Mouse (Mus musculus) forebrain, postnatal 0 days (tissue): Measurements from ENCODE around the gene Vps35l. TPM values are rescaled to one million over a fixed set of nuclear protein-coding genes. Genes with fewer than 3 reads are reported as not detected.
A peak's percentile ranks its signal among the peaks of the same experiment; 100 is the strongest.

Experiments used
- ATAC-seq: fragments of 200-750 bp; cut with Nextera tagmentation; 2 replicates; pipeline ENCODE4 v1.8.0; 2017; ENCODE audit warnings: mild to moderate bottlenecking, moderate library complexity
- DNase-seq: peaks from one replicate; pipeline ENCODE4 v3.0.0-alpha.2; 2015
- H3K27ac ChIP-seq: fragments of 300-500 bp; sonication (generic); 2 replicates; pipeline ENCODE4 v1.5.1; 2014; ENCODE audit warnings: low read depth, mild to moderate bottlenecking, antibody characterized with exemption, low read length, moderate library complexity, mixed read lengths
- H3K27me3 ChIP-seq: fragments of 300-500 bp; sonication (generic); 2 replicates; pipeline ENCODE4 v1.6.1; 2014; ENCODE audit warnings: mild to moderate bottlenecking, low read length, mixed read lengths; ENCODE audit not compliant: insufficient read depth
- H3K36me3 ChIP-seq: fragments of 300-500 bp; sonication (generic); 2 replicates; pipeline ENCODE4 v1.6.1; 2014; ENCODE audit warnings: mild to moderate bottlenecking, moderate library complexity; ENCODE audit not compliant: insufficient read depth
- H3K4me1 ChIP-seq: fragments of 300-500 bp; sonication (generic); 2 replicates; pipeline ENCODE4 v1.6.1; 2014; ENCODE audit warnings: antibody characterized with exemption; ENCODE audit not compliant: insufficient read depth
- H3K4me2 ChIP-seq: fragments of 300-500 bp; sonication (generic); 2 replicates; pipeline ENCODE4 v1.6.1; 2014; ENCODE audit warnings: low read depth, mild to moderate bottlenecking, moderate library complexity
- H3K4me3 ChIP-seq: fragments of 300-500 bp; sonication (generic); 2 replicates; pipeline ENCODE4 v1.5.1; 2014; ENCODE audit warnings: low read depth, low read length, mixed read lengths
- H3K9ac ChIP-seq: fragments of 300-500 bp; sonication (generic); 2 replicates; pipeline ENCODE4 v1.6.1; 2014; ENCODE audit warnings: mild to moderate bottlenecking
- H3K9me3 ChIP-seq: fragments of 300-500 bp; sonication (generic); 2 replicates; pipeline ENCODE4 v1.6.1; 2016; ENCODE audit warnings: low read length
- CTCF ChIP-seq: sonication (generic); IDR thresholded peaks from 2 replicates; pipeline ENCODE4 v1.5.1; 2016; ENCODE audit warnings: antibody characterized with exemption, control low read depth, low read depth
- WGBS: fragments of 180-500 bp; shearing (Covaris S2); extraction: QIAGEN DNeasy Blood & Tissue Kit; methylation state at CpG from one replicate; pipeline ENCODE4 v1.1.7; 2014; 5-methylcytosine and 5-hydroxymethylcytosine counted together
- polyA plus RNA-seq: library from polyadenylated mRNA; unstranded; fragments of >200 nt; fragmentation: Nextera tagmentation; extraction: Ambion mirVana; gene quantifications from 2 replicates; pipeline ENCODE4 v1.2.1, GENCODE M21; 2015
- total RNA-seq: library from RNA; depleted of rRNA; stranded (reverse); fragments of >200 nt; gene quantifications from 2 replicates; pipeline ENCODE4 v1.2.3, GENCODE M21; 2014

The Vps35l gene
- total and polyA plus RNA-seq, 2 experiments from 2014 or later, result 89.7 to 94.5 TPM

- Histone ChIP-seq H3K9ac (peak within 1 kb of the TSS; percentile 71), H3K4me1 (peaks cover 12% of the 10 kb centered on the region), H3K4me3 (peak within 1 kb of the TSS; percentile 77), H3K27me3 (no peaks in the 10 kb centered on the region), H3K4me2 (peak within 1 kb of the TSS; percentile 70), H3K9me3 (no peaks in the 10 kb centered on the region), H3K36me3 (peaks cover 17% of the 10 kb centered on the region), H3K27ac (peak within 1 kb of the TSS; percentile 83)
- no peak for TF ChIP-seq CTCF
- DNase-seq (no peak), ATAC-seq (peak; percentile 76)
- WGBS, result 1% methylated on average over 46 of the region's 46 CpGs
Measured at GRCm38 (mm10) chr7:118855877-118856304, 115.9 kb downstream of the Vps35l start, which contains the start of gene Knop1. Gene Knop1, minus strand, starts transcription at chr7:118856254.

GRCm38 (mm10) chr7:118858640-118859039 lies 118.6 kb downstream of the Vps35l start:
- H3K27ac ChIP-seq, result no peak overlapping the region
- no peaks in the 10 kb centered on the region for H3K9me3 ChIP-seq
- no peak for DNase-seq
- H3K4me2 ChIP-seq, result no peak overlapping the region
- H3K9ac ChIP-seq, result no peak overlapping the region
- peaks cover 4% of the 10 kb centered on the region; the same call in 1 of the 2 replicates for H3K36me3 ChIP-seq
- no peaks in the 10 kb centered on the region for H3K27me3 ChIP-seq
- peaks cover 12% of the 10 kb centered on the region for H3K4me1 ChIP-seq
- no peak overlapping the region for H3K4me3 ChIP-seq
- ATAC-seq, result no peak
- TF ChIP-seq CTCF, result no peak
- WGBS, result 83% methylated on average over 1 of the region's 1 CpGs

DNA sequence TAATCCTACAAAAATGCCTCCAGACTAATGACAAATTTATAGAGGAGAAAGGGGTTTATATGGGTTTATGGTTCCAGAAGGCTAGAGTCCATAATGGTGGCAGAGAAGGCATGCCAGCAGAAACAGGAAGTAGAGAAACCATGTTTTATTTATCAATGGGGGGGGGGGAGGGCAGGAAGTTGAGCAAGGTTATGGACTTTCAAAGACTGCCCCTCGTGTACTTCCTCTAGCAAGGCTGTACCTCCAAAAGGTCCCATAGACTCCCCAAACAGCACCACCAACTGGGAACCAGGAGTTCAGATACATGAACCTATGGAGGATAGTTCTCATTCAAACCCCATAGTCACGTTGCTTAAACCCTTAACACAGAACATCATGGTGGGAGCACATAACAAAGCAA lies 125.3 kb downstream of the Vps35l start:
- Histone ChIP-seq H3K36me3 (no peaks in the 10 kb centered on the region), H3K4me3 (no peak overlapping the region), H3K4me2 (no peak overlapping the region), H3K27ac (no peak overlapping the region), H3K4me1 (no peaks in the 10 kb centered on the region), H3K9ac (no peak overlapping the region), H3K9me3 (no peaks in the 10 kb centered on the region), H3K27me3 (no peaks in the 10 kb centered on the region)
- TF ChIP-seq CTCF, result no peak
- ATAC-seq (no peak), DNase-seq (no peak)
- WGBS, result 78% methylated on average over 2 of the region's 2 CpGs

GRCm38 (mm10) chr7:118879466-118880029 lies 139.5 kb downstream of the Vps35l start:
- WGBS, result 84% methylated on average over 3 of the region's 3 CpGs
- ATAC-seq, result peak; percentile 48; the same call in 1 of the 2 replicates

DNA sequence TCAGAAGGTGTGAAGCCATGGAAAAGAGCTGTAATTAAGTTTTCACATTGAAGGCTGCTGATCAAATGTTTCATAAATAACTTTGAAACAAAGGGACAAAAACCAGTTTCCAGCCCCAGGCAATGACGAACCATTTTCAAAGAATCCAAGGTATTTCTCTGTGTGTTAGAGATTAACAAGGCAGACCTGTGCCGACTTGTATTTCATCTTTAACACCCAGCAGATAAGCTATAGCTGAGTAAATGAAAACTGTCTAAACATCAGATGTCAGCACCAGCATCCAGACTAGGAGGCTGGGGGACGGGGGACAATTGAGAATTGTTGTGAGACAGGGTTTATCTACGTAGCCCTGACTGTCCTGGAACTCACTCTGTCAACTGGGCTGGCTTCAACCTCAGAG lies 143.9 kb downstream of the Vps35l start:
- no peaks in the 10 kb centered on the region for H3K27me3 ChIP-seq
- no peak overlapping the region for H3K9ac ChIP-seq
- H3K36me3 ChIP-seq, result no peaks in the 10 kb centered on the region
- no peak for DNase-seq
- no peak for ATAC-seq
- H3K4me1 ChIP-seq, result no peaks in the 10 kb centered on the region
- no peak overlapping the region for H3K27ac ChIP-seq
- TF ChIP-seq CTCF, result no peak
- no peaks in the 10 kb centered on the region for H3K9me3 ChIP-seq
- no peak overlapping the region for H3K4me2 ChIP-seq
- WGBS, result 76% methylated on average over 4 of the region's 4 CpGs
- no peak overlapping the region for H3K4me3 ChIP-seq

More at GRCm38 (mm10) chr7:118879466-118880029, 139.5 kb downstream of the Vps35l start:
- H3K9me3 ChIP-seq, result no peaks in the 10 kb centered on the region
- DNase-seq, result no peak
- no peak overlapping the region for H3K4me3 ChIP-seq
- H3K27me3 ChIP-seq, result no peaks in the 10 kb centered on the region
- TF ChIP-seq CTCF, result peak; percentile 40; the same call in 1 of the 2 replicates
- H3K9ac ChIP-seq, result no peak overlapping the region
- no peaks in the 10 kb centered on the region for H3K4me1 ChIP-seq
- H3K36me3 ChIP-seq, result no peaks in the 10 kb centered on the region
- no peak overlapping the region for H3K27ac ChIP-seq
- H3K4me2 ChIP-seq, result no peak overlapping the region

DNA sequence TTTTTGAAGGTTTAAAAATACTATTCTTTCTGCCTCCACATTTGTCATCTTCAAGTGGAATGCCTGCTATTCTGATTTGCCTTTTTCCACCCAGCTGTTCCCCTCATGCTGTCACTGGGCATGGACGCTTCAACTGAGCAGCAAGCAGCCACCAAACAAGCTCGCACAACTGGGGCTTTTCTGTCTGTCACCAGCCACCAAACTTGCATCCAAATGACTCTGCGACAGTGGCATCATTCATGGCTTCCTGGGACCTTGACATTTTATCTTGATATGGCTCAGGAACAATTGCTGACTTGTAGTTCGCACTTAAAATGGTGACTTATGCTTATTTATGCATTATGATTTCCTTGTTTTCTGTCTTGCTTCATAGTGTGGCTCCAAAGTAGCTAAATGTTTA lies 144.9 kb downstream of the Vps35l start:
- DNase-seq (no peak), ATAC-seq (no peak)
- H3K27me3 ChIP-seq, result no peaks in the 10 kb centered on the region
- no peak for TF ChIP-seq CTCF
- no peaks in the 10 kb centered on the region for H3K36me3 ChIP-seq
- H3K4me2 ChIP-seq, result no peak overlapping the region
- H3K9ac ChIP-seq, result no peak overlapping the region
- no peaks in the 10 kb centered on the region for H3K4me1 ChIP-seq
- no peak overlapping the region for H3K27ac ChIP-seq
- WGBS, result 76% methylated on average over 4 of the region's 4 CpGs
- H3K9me3 ChIP-seq, result no peaks in the 10 kb centered on the region
- no peak overlapping the region for H3K4me3 ChIP-seq

DNA sequence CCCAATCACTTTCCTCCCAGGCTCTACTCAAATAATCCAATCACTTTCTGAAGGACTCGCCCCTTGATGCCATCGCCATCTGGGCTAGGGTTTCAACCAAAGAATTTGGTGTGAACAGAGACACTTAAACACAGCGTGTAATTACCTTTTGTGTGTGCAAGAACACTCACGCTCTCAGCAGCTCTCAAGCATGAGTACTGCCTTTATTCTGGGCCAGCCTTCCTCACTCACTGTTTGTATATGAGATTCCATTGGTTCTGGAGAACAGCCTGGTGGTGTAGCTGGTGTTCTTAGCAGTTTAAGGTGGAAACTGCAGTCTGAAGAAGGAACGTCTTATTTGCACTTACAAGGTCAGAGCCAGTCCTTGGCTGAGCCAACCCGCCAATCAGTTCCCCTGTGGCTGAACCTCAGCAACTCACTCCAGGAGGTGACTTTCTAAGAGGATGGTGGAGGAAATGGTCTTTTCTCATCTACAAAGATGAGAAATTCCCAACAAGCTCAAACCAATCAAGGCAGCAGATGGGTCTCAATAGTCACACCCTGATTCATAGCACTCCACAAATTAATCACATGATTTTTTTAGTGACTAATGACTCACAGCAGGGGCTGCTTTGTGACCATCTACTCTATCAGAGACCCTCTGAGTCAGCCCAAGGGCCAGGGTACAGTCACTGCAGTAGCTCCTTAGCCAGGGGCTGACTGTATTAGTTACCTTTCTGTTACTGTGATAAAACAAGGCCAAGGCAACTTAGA lies 147.5 kb downstream of the Vps35l start:
- no peak for DNase-seq
- no peak for ATAC-seq
- 23% methylated on average over 6 of the region's 6 CpGs for WGBS

More for the DNA sequence above, 147.5 kb downstream of the Vps35l start:
- no peaks in the 10 kb centered on the region for H3K36me3 ChIP-seq
- no peaks in the 10 kb centered on the region for H3K9me3 ChIP-seq
- H3K27me3 ChIP-seq, result no peaks in the 10 kb centered on the region
- H3K4me2 ChIP-seq, result no peak overlapping the region
- H3K4me3 ChIP-seq, result no peak overlapping the region
- H3K4me1 ChIP-seq, result no peaks in the 10 kb centered on the region
- H3K27ac ChIP-seq, result no peak overlapping the region
- H3K9ac ChIP-seq, result no peak overlapping the region
- no peak for TF ChIP-seq CTCF
